Mouse (Mus musculus) small intestine, adult 2 months (tissue): Measurements from ENCODE around the gene Fam71a.

ENCODE experiments used
- CTCF ChIP-seq: fragments of 200-500 bp; IDR thresholded peaks from 2 replicates; pipeline ENCODE4 v1.5.1; 2012; ENCODE audit warnings: low read depth, mild to moderate bottlenecking, control low read depth, inconsistent platforms, low read length, moderate library complexity, mixed read lengths; ENCODE audit not compliant: insufficient replicate concordance, insufficient read length; ENCODE audit errors: extremely low read depth
- POLR2A ChIP-seq: fragments of 200-500 bp; IDR thresholded peaks from 2 replicates; pipeline ENCODE4 v1.6.1; 2012; ENCODE audit warnings: low read depth, mild to moderate bottlenecking, control low read depth, inconsistent platforms, low read length, moderate library complexity

DNA sequence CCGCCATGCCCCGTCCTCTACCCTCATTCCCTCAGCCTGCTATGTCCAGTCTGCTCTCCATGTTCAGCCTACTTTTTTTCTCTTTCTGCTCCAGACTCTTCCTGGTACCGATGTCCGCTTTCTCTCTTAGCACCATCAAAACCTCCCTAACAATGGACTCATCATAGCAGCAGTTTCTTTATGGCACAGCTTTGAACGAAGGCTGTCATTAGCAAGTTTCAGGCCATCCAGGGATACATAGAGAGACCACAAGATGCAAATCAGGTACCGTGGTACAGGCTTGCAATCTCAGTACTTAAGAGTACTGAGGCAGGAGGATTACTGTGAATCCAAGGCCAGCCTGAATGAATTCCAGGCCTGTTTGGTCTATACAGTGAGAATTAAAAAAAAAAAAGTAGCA, 28.1 kb upstream of the Fam71a start:
- no peak for TF ChIP-seq CTCF
- TF ChIP-seq POLR2A, result no peak
